Mouse (Mus musculus) ES-Bruce4 (cell line): Measurements from ENCODE around the gene Pakap.

Source experiments
- CTCF ChIP-seq: IDR thresholded peaks from one replicate; pipeline ENCODE4 v1.8.1; 2011; ENCODE audit warnings: low read depth, low read length
- POLR2A ChIP-seq: IDR thresholded peaks from one replicate; pipeline ENCODE4 v1.8.1; 2011; ENCODE audit warnings: low read length; ENCODE audit not compliant: insufficient read depth

DNA sequence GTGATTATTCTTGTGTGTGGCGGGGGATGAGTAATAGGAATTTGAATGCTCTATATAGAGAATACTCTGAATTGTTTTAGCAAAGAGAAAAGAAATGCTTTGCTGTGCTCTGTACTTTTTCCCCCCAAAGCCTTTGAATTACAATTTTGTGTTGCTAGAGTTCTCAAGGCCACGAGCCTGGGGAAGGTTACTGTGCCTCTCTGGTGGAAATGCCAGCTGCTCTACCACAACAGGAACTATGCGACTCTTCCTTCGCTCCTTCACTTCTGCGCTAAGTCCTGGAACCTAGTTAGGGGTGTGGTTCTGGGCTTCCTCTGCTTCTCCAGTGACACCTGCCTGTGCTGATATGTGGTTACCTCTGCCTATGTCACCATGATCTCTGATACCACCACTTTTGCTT, 44.7 kb downstream of the Pakap start:
- no peak for TF ChIP-seq POLR2A
- TF ChIP-seq CTCF: no peak
